Mouse (Mus musculus): ENCODE results near the gene S100z.

S100z gene

GRCm38 (mm10) chr13:95444291-95444690 is 34.2 kb downstream of the S100z start:
- no peak for DNase-seq

GRCm38 (mm10) chr13:95443376-95444233 is 34.9 kb downstream of the S100z start:
- no peak for DNase-seq

DNA sequence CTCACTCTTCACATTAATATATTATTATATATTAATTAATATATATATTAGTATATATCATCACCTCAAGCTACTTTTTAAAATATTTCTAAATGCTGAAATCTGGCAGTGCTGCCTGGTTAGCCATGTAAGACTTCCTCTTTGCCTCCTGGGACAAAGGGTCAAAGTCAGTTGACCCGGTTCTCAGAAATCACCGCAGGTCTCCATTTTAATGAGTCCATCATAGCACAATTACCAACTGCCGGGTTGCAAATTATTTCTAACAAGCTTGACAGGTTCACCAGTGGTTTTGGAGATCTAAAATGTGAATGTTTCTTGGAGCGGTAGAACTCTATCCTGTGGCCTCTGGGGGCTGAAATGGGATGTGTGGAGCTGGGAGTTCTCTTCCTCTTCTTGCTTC is 35.6 kb downstream of the S100z start:
- no peak for DNase-seq

- no peak for DNase-seq
Measured at GRCm38 (mm10) chr13:95439569-95439968, 39.0 kb downstream of the S100z start.

DNA sequence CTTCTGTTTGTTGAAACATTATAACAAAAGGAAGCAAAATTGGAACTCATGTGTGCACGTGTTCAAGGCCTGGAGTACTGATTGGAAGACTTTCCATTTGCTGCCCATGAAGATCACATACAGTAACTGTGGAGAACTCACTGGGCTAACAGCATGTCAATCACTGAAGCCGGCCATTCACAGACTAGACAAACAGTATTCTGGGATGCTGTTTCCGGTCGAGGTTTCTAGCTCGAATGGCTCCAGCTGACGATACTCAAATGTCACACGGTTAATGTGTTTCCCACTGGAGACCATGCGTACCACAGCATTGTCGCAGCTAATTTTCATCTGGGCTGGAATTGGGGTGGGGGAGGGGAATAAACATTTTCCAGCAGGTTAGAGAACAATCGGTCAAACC is 46.8 kb downstream of the S100z start:
- no peak for DNase-seq

GRCm38 (mm10) chr13:95427499-95427898 is 51.0 kb downstream of the S100z start:
- DNase-seq: no peak
